Mouse (Mus musculus) small intestine, adult 2 months (tissue): ENCODE measurements around the gene Hmga1.

Experiments
- CTCF ChIP-seq: fragments of 200-500 bp; IDR thresholded peaks from 2 replicates; pipeline ENCODE4 v1.5.1; 2012; ENCODE audit warnings: low read depth, mild to moderate bottlenecking, control low read depth, inconsistent platforms, low read length, moderate library complexity, mixed read lengths; ENCODE audit not compliant: insufficient replicate concordance, insufficient read length; ENCODE audit errors: extremely low read depth
- POLR2A ChIP-seq: fragments of 200-500 bp; IDR thresholded peaks from 2 replicates; pipeline ENCODE4 v1.6.1; 2012; ENCODE audit warnings: low read depth, mild to moderate bottlenecking, control low read depth, inconsistent platforms, low read length, moderate library complexity

DNA sequence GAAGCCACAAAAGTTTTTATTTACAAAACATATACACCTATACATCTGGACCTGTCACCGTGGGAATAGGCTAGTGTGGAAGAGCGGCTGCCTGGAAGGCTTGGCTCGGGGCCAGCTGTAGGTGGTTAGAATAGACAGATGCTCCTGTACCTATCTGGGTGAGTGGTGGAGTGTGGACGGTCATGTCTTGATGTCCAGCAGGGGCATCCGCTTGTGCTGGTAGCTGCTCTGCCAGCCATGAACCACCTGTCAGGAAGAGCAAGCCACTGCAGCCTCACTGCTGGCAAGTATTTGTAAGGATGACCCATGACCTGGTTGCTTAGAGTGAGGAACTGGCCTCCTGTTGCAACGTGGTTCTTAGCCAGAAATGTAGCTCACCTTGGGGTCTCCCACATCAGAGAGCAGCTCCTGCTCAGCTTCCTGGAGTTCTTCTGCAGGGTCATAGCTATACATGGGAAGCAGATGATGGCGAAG is 7.5 kb downstream of the Hmga1 start:
- TF ChIP-seq CTCF (no peak), POLR2A (no peak)
